Mouse (Mus musculus) bone marrow, adult 2 months (tissue): Measurements from ENCODE around the gene Slx4ip. TPM values are rescaled to one million over a fixed set of nuclear protein-coding genes. Genes with fewer than 3 reads are reported as not detected.

Experiments
- H3K27ac ChIP-seq: fragments of 200-500 bp; 2 replicates; pipeline ENCODE4 v1.5.1; 2012; ENCODE audit warnings: low read depth, mild to moderate bottlenecking, control low read depth, inconsistent platforms, low read length; ENCODE audit not compliant: control insufficient read depth, poor library complexity, insufficient read depth
- H3K4me1 ChIP-seq: fragments of 200-500 bp; 2 replicates; pipeline ENCODE4 v1.6.1; 2011; ENCODE audit warnings: low read length; ENCODE audit not compliant: control insufficient read depth, insufficient read depth
- H3K4me3 ChIP-seq: fragments of 200-500 bp; replicated peaks from 2 replicates; pipeline ENCODE3; 2011; ENCODE audit warnings: mild to moderate bottlenecking, low read depth, low read length, control low read depth; ENCODE audit not compliant: control insufficient read depth
- CTCF ChIP-seq: fragments of 200-500 bp; IDR thresholded peaks from 2 replicates; pipeline ENCODE4 v1.5.1; 2011; ENCODE audit warnings: low read length, control low read depth; ENCODE audit not compliant: control insufficient read depth, insufficient read depth
- POLR2A ChIP-seq: fragments of 200-500 bp; IDR thresholded peaks from 2 replicates; pipeline ENCODE4 v1.6.1; 2011; ENCODE audit warnings: low read depth, mild to moderate bottlenecking, control low read depth, low read length, borderline replicate concordance; ENCODE audit not compliant: control insufficient read depth
- WGBS: fragments of 180-500 bp; shearing (Covaris S2); methylation state at CpG from one replicate; pipeline ENCODE4 v1.1.7; 2018; 5-methylcytosine and 5-hydroxymethylcytosine counted together
- polyA plus RNA-seq: library from polyadenylated mRNA; stranded (reverse); fragments of >200 nt; gene quantifications from 2 replicates; pipeline ENCODE4 v1.2.4, GENCODE M21; 2011; ENCODE audit warnings: low replicate concordance; ENCODE audit not compliant: missing spikeins, insufficient read depth, insufficient read length

Slx4ip gene
- polyA plus RNA-seq, 1 experiment = 5.0 TPM

- no peak overlapping the region for H3K27ac ChIP-seq
- no peak for TF ChIP-seq CTCF
- no peak for TF ChIP-seq POLR2A
- no peaks in the 10 kb centered on the region; the same call in 1 of the 2 replicates for H3K4me1 ChIP-seq
- H3K4me3 ChIP-seq = no peak overlapping the region
- 14% methylated on average over 4 of the region's 4 CpGs for WGBS
Measured at GRCm38 (mm10) chr2:136921003-136921408, 30.0 kb downstream of the Slx4ip start.

- TF ChIP-seq POLR2A (no peak), CTCF (no peak)
- WGBS = 44% methylated on average over 4 of the region's 4 CpGs
- Histone ChIP-seq H3K4me3 (no peak overlapping the region), H3K4me1 (no peaks in the 10 kb centered on the region; the same call in 1 of the 2 replicates), H3K27ac (no peak overlapping the region)
Measured at GRCm38 (mm10) chr2:136936391-136937288, 45.6 kb downstream of the Slx4ip start.

- WGBS = 65% methylated on average over 1 of the region's 1 CpGs
- no peak for TF ChIP-seq CTCF
- no peak for TF ChIP-seq POLR2A
- Histone ChIP-seq H3K4me1 (no peaks in the 10 kb centered on the region; the same call in 1 of the 2 replicates), H3K27ac (no peak overlapping the region), H3K4me3 (no peak overlapping the region)
Measured at GRCm38 (mm10) chr2:136938249-136938648, 47.2 kb downstream of the Slx4ip start.

- 90% methylated on average over 5 of the region's 5 CpGs for WGBS
- Histone ChIP-seq H3K27ac (no peak overlapping the region), H3K4me1 (no peaks in the 10 kb centered on the region), H3K4me3 (no peak overlapping the region)
- TF ChIP-seq POLR2A = no peak
- TF ChIP-seq CTCF = no peak
Measured at GRCm38 (mm10) chr2:136946297-136946696, 55.3 kb downstream of the Slx4ip start.

GRCm38 (mm10) chr2:136947500-136947899, 56.5 kb downstream of the Slx4ip start:
- no peaks in the 10 kb centered on the region for H3K4me1 ChIP-seq
- no peak overlapping the region for H3K27ac ChIP-seq
- no peak for TF ChIP-seq CTCF
- TF ChIP-seq POLR2A = no peak
- H3K4me3 ChIP-seq = no peak overlapping the region
- WGBS = 63% methylated on average over 4 of the region's 4 CpGs

GRCm38 (mm10) chr2:136947937-136948336, 56.9 kb downstream of the Slx4ip start:
- 43% methylated on average over 5 of the region's 5 CpGs for WGBS

GRCm38 (mm10) chr2:136952238-136952637, 61.2 kb downstream of the Slx4ip start:
- 77% methylated on average over 1 of the region's 1 CpGs for WGBS
- H3K4me1 ChIP-seq = no peaks in the 10 kb centered on the region
- TF ChIP-seq POLR2A (no peak), CTCF (no peak)
- H3K4me3 ChIP-seq = no peak overlapping the region
- no peak overlapping the region for H3K27ac ChIP-seq

More at GRCm38 (mm10) chr2:136947937-136948336, 56.9 kb downstream of the Slx4ip start:
- Histone ChIP-seq H3K4me1 (no peaks in the 10 kb centered on the region), H3K4me3 (no peak overlapping the region), H3K27ac (no peak overlapping the region)
- TF ChIP-seq CTCF = no peak
- no peak for TF ChIP-seq POLR2A

- no peak for TF ChIP-seq POLR2A
- TF ChIP-seq CTCF = no peak
- Histone ChIP-seq H3K4me1 (no peaks in the 10 kb centered on the region), H3K27ac (no peak overlapping the region), H3K4me3 (no peak overlapping the region)
- WGBS = 86% methylated on average over 9 of the region's 9 CpGs
Measured at GRCm38 (mm10) chr2:136955726-136956571, 64.9 kb downstream of the Slx4ip start.
